Mouse (Mus musculus) myocyte (in vitro differentiated cells): ENCODE data around the gene Nr1h3.

Source experiments
- CEBPB ChIP-seq: IDR thresholded peaks from 2 replicates; pipeline ENCODE4 v1.6.1; 2011; ENCODE audit warnings: mild to moderate bottlenecking, moderate library complexity; ENCODE audit not compliant: poor library complexity, insufficient read depth, severe bottlenecking
- POLR2AphosphoS2 ChIP-seq: IDR thresholded peaks from one replicate; pipeline ENCODE4 v1.6.1; 2011; ENCODE audit warnings: low read depth, control low read depth; ENCODE audit not compliant: insufficient read length
- TCF12 ChIP-seq: IDR thresholded peaks from one replicate; pipeline ENCODE4 v1.6.1; 2011; ENCODE audit warnings: mild to moderate bottlenecking, control low read depth; ENCODE audit not compliant: poor library complexity, insufficient read depth, severe bottlenecking

- TF ChIP-seq CEBPB (no peak), TCF12 (no peak), POLR2AphosphoS2 (no peak)
These were observed 42.1 kb upstream of the Nr1h3 start for GRCm38 (mm10) chr2:91244557-91245228.
